Mouse (Mus musculus): ENCODE results near the gene Fam50b. TPM values are rescaled to one million over a fixed set of nuclear protein-coding genes. Genes with fewer than 3 reads are reported as not detected.

Fam50b gene
- polyA plus RNA-seq, 1 experiment: 0.28 TPM

- DNase-seq (ENCODE audit: low read depth): no peak
Observed at GRCm38 (mm10) chr13:34737968-34738698, 3.5 kb downstream of the Fam50b start.

- DNase-seq (ENCODE audit: low read depth): no peak
Observed at GRCm38 (mm10) chr13:34738699-34738973, 4.0 kb downstream of the Fam50b start.

- no peak for DNase-seq (ENCODE audit: low read depth)
Observed at GRCm38 (mm10) chr13:34739071-34739470, 4.4 kb downstream of the Fam50b start.

GRCm38 (mm10) chr13:34741254-34741653, 6.6 kb downstream of the Fam50b start:
- no peak for DNase-seq (ENCODE audit: low read depth)

GRCm38 (mm10) chr13:34741813-34742568, 7.3 kb downstream of the Fam50b start:
- DNase-seq (ENCODE audit: low read depth): no peak

GRCm38 (mm10) chr13:34746811-34747210, 12.2 kb downstream of the Fam50b start:
- DNase-seq (ENCODE audit: low read depth): no peak

- DNase-seq (ENCODE audit: low read depth): no peak
Observed at GRCm38 (mm10) chr13:34748530-34748929, 13.9 kb downstream of the Fam50b start.

- DNase-seq (ENCODE audit: low read depth): no peak
Observed at GRCm38 (mm10) chr13:34759202-34759601, 24.6 kb downstream of the Fam50b start.

- no peak for DNase-seq (ENCODE audit: low read depth)
Observed at GRCm38 (mm10) chr13:34760518-34761287, 26.1 kb downstream of the Fam50b start.

- DNase-seq (ENCODE audit: low read depth): no peak
Observed at GRCm38 (mm10) chr13:34762136-34762535, 27.5 kb downstream of the Fam50b start.

- DNase-seq (ENCODE audit: low read depth): no peak
Observed at GRCm38 (mm10) chr13:34762865-34763264, 28.2 kb downstream of the Fam50b start.

- DNase-seq (ENCODE audit: low read depth): no peak
Observed at GRCm38 (mm10) chr13:34765269-34765668, 30.6 kb downstream of the Fam50b start.

- no peak for DNase-seq (ENCODE audit: low read depth)
Observed at GRCm38 (mm10) chr13:34766572-34766971, 31.9 kb downstream of the Fam50b start.

- DNase-seq (ENCODE audit: low read depth): no peak
Observed at GRCm38 (mm10) chr13:34767527-34768292, 33.1 kb downstream of the Fam50b start.

GRCm38 (mm10) chr13:34776767-34777166, 42.1 kb downstream of the Fam50b start:
- DNase-seq (ENCODE audit: low read depth): no peak

GRCm38 (mm10) chr13:34780856-34781610, 46.4 kb downstream of the Fam50b start:
- no peak for DNase-seq (ENCODE audit: low read depth)

- no peak for DNase-seq (ENCODE audit: low read depth)
Observed at GRCm38 (mm10) chr13:34781611-34782009, 47.0 kb downstream of the Fam50b start.

GRCm38 (mm10) chr13:34784818-34785217, 50.2 kb downstream of the Fam50b start:
- no peak for DNase-seq (ENCODE audit: low read depth)

GRCm38 (mm10) chr13:34786634-34787033, 52.0 kb downstream of the Fam50b start:
- no peak for DNase-seq (ENCODE audit: low read depth)

GRCm38 (mm10) chr13:34787546-34787945, 52.9 kb downstream of the Fam50b start:
- DNase-seq (ENCODE audit: low read depth): no peak

- DNase-seq (ENCODE audit: low read depth): peak; percentile 64
Observed at GRCm38 (mm10) chr13:34789176-34789818, 54.6 kb downstream of the Fam50b start.
